Mouse (Mus musculus): ENCODE measurements around the gene Fam25c. TPM values are rescaled to one million over a fixed set of nuclear protein-coding genes. Genes with fewer than 3 reads are reported as not detected.

The Fam25c gene
- polyA plus RNA-seq, 2 experiments = 0.28 TPM; not detected in 1

DNA sequence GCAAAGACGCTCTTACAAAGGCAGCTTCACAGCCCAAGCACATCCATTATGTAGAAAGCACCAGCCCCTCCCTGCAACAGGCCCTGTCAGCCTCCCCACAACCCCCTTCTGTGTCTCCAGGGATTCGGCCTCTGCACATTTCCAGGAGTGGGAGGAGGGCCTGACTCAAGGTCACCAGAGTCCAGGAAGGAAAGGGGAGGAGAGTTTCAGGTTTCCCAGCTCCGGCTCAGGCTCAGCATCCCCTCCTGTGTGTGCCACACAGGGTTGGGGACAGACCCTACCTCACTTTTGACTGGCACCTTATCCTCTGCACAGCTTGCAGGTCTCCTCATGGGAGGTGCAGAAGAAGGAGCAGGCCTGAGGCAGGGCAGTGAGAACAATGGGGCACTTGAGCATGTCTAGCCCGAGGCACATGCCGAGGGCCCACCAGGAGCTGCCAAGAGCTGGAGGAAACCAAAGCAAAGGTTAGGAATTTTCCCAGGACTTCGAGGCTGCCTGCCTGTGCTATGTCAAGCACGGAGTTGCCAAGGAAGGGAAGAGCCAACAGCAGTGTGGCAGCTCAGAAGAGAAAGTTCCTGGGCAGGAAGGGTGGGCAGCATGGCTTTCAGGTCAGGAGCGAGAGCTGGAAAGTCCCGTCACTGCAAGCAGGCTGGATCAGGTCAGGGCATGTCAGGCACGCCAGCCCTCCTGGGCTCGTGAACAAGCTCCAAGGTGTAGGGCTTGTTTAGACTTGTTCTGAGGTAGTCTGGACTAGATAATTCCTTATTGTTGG, 23.5 kb upstream of the Fam25c start:
- Histone ChIP-seq H3K9me3 (ENCODE audit: control insufficient read depth, low read length) (no peaks in the 10 kb centered on the region), H3K4me1 (replicated peaks; ENCODE audit: control insufficient read depth in 2 of 2, insufficient read depth in 2 of 2, low read length in 1 of 2) (no peaks in the 10 kb centered on the region), H3K27ac (no peak overlapping the region), H3K36me3 (replicated peaks; ENCODE audit: control insufficient read depth, insufficient read depth, low read depth) (no peaks in the 10 kb centered on the region), H3K9ac (replicated peaks) (no peak overlapping the region), H3K4me3 (ENCODE audit: insufficient read depth in 1 of 2, low read depth in 2 of 2, low read length in 2 of 2) (no peak overlapping the region), H3K4me2 (ENCODE audit: low read depth) (no peak overlapping the region), H3K27me3 (ENCODE audit: control insufficient read depth, insufficient read depth, low read length) (no peaks in the 10 kb centered on the region)
- WGBS (ENCODE audit: insufficient replicate concordance) = 51% methylated on average over 11 of the region's 11 CpGs
- ATAC-seq (ENCODE audit: insufficient read depth) = no peak
- no peak for DNase-seq (ENCODE audit: low read depth in 3 of 3, low spot score in 3 of 3)
- no peak for TF ChIP-seq EP300 (IDR thresholded peaks at IDR 0.05; ENCODE audit: low read depth)
- TF ChIP-seq CTCF (IDR thresholded peaks at IDR 0.05; ENCODE audit: low read depth) = no peak

DNA sequence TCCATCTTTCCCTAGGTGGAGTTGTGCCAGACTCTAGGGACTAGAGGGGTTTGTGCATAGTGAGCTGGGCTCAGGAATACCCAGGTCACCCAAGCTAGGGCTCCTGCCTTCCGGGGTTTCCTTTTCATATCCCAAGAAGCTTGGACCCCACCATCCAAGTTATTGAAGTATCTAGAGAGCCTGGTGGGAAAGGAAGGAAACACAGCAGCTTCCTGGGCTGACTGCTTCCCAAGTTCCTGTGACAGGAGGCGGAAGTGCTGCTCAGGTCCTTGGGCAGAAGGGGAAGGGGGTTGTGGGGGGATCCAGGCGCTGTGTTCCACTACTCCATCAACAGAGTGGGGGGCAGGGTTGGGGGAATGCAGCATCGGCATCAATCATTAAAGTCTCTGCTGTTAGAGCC, 21.9 kb upstream of the Fam25c start:
- WGBS (ENCODE audit: insufficient replicate concordance) = 47% methylated on average over 4 of the region's 4 CpGs
- Histone ChIP-seq H3K4me1 (replicated peaks; ENCODE audit: control insufficient read depth in 2 of 2, insufficient read depth in 2 of 2, low read length in 1 of 2) (no peaks in the 10 kb centered on the region), H3K36me3 (replicated peaks; ENCODE audit: control insufficient read depth, insufficient read depth, low read depth) (no peaks in the 10 kb centered on the region), H3K9ac (replicated peaks) (no peak overlapping the region), H3K4me3 (ENCODE audit: insufficient read depth in 1 of 2, low read depth in 2 of 2, low read length in 2 of 2) (no peak overlapping the region), H3K27me3 (ENCODE audit: control insufficient read depth, insufficient read depth, low read length) (no peaks in the 10 kb centered on the region), H3K9me3 (ENCODE audit: control insufficient read depth, low read length) (no peaks in the 10 kb centered on the region), H3K4me2 (ENCODE audit: low read depth) (no peak overlapping the region), H3K27ac (no peak overlapping the region)
- DNase-seq (ENCODE audit: low read depth in 3 of 3, low spot score in 3 of 3) = no peak
- no peak for ATAC-seq (ENCODE audit: insufficient read depth)
- TF ChIP-seq CTCF (IDR thresholded peaks at IDR 0.05; ENCODE audit: low read depth) = no peak
- no peak for TF ChIP-seq EP300 (IDR thresholded peaks at IDR 0.05; ENCODE audit: low read depth)

DNA sequence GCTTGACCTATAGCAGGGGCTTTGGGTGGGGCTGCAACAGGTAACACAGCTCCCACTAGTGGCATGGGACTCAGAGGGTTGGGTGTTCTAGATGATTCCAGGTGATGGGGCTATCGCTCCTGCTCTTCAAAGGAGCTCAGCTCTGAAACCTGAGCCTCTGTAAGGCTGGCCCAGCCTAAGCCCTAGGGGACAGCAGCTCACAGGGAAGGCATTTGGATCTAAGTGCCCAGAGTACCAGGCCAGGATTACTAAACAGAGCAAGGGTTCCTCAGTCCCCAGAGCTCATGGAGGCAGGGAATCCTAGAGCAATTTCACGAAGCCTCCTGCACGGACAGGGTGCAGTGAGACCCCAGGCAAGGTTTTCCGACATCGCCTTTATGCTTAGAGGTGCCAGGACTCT, 20.7 kb upstream of the Fam25c start:
- Histone ChIP-seq H3K36me3 (replicated peaks; ENCODE audit: control insufficient read depth, insufficient read depth, low read depth) (no peaks in the 10 kb centered on the region), H3K4me2 (ENCODE audit: low read depth) (no peak overlapping the region), H3K9me3 (ENCODE audit: control insufficient read depth, low read length) (no peaks in the 10 kb centered on the region), H3K4me1 (replicated peaks; ENCODE audit: control insufficient read depth in 2 of 2, insufficient read depth in 2 of 2, low read length in 1 of 2) (no peaks in the 10 kb centered on the region), H3K27me3 (ENCODE audit: control insufficient read depth, insufficient read depth, low read length) (no peaks in the 10 kb centered on the region), H3K4me3 (ENCODE audit: insufficient read depth in 1 of 2, low read depth in 2 of 2, low read length in 2 of 2) (peak overlapping the region in 1 of 2 experiments; percentile 4; a peak in 2 of 4 replicates), H3K9ac (replicated peaks) (no peak overlapping the region), H3K27ac (no peak overlapping the region)
- no peak for ATAC-seq (ENCODE audit: insufficient read depth)
- 67% methylated on average over 5 of the region's 5 CpGs for WGBS (ENCODE audit: insufficient replicate concordance)
- TF ChIP-seq EP300 (IDR thresholded peaks at IDR 0.05; ENCODE audit: low read depth) (no peak), CTCF (IDR thresholded peaks at IDR 0.05; ENCODE audit: low read depth) (no peak)
- DNase-seq (ENCODE audit: low read depth in 3 of 3, low spot score in 3 of 3) = no peak

DNA sequence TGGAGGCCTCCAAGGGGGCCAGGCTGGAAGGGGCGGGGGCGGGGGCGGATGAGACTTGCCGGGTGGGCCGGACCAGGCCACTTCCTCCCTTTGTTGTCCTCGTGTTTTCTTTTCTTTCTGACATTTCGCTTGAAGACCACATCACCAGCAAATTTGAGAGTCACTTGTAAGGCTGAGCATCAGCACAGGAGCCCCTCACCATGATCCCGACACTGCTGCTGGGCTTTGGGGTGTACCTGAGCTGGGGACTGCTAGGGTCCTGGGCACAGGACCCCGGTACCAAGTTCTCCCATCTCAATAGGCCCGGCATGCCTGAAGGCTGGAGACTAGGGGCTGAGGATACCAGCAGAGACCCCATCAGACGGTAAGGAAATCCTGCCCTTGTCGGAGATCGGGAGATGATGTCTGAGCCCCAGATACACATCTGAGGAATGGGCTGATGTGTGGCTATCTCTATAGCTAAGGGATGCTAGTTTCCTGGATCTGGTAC, 20.2 kb upstream of the Fam25c start, which contains the start of gene Mmrn2:
Gene Mmrn2 (plus strand): TSS at position 51 of the 490 bp plus-strand sequence.
- H3K9me3 ChIP-seq (ENCODE audit: control insufficient read depth, low read length) = no peaks in the 10 kb centered on the region
- H3K4me3 ChIP-seq (ENCODE audit: insufficient read depth in 1 of 2, low read depth in 2 of 2, low read length in 2 of 2) = peak within 1 kb of the TSS in 1 of 2 experiments; percentile 4; a peak in 2 of 4 replicates
- no peak for TF ChIP-seq EP300 (IDR thresholded peaks at IDR 0.05; ENCODE audit: low read depth)
- no peak for TF ChIP-seq CTCF (IDR thresholded peaks at IDR 0.05; ENCODE audit: low read depth)
- H3K9ac ChIP-seq (replicated peaks) = no peak within 1 kb of the TSS
- H3K27ac ChIP-seq = no peak within 1 kb of the TSS
- DNase-seq (ENCODE audit: low read depth in 3 of 3, low spot score in 3 of 3) = no peak
- H3K36me3 ChIP-seq (replicated peaks; ENCODE audit: control insufficient read depth, insufficient read depth, low read depth) = no peaks in the 10 kb centered on the region
- no peaks in the 10 kb centered on the region for H3K27me3 ChIP-seq (ENCODE audit: control insufficient read depth, insufficient read depth, low read length)
- H3K4me1 ChIP-seq (replicated peaks; ENCODE audit: control insufficient read depth in 2 of 2, insufficient read depth in 2 of 2, low read length in 1 of 2) = no peaks in the 10 kb centered on the region
- H3K4me2 ChIP-seq (ENCODE audit: low read depth) = no peak within 1 kb of the TSS
- WGBS (ENCODE audit: insufficient replicate concordance) = 32% methylated on average over 13 of the region's 13 CpGs
- no peak for ATAC-seq (ENCODE audit: insufficient read depth)

DNA sequence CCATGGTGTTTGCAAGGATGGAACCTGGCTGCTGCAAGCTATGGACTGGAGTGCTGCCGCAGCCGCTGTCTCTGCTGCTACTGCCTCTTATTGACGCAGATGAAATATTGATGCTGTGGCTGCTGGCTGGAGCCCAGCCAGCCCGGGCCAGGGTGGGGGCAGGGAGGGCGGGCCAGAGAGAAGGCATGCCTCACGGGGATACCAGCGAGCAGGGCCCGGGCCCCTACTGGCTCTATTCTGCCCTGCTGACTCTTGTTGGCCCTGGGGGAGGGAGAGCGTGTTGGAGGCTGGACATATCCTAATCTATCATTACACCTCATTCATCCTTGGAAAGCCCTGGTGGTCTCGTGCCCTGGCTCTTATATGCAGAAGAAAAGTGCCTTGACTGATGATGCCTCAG, 19.3 kb upstream of the Fam25c start, which contains the start of gene Sncg:
Gene Sncg (minus strand): TSS at position 213 of the 400 bp plus-strand sequence.
- Histone ChIP-seq H3K36me3 (replicated peaks; ENCODE audit: control insufficient read depth, insufficient read depth, low read depth) (no peaks in the 10 kb centered on the region), H3K4me3 (ENCODE audit: insufficient read depth in 1 of 2, low read depth in 2 of 2, low read length in 2 of 2) (no peak within 1 kb of the TSS), H3K27me3 (ENCODE audit: control insufficient read depth, insufficient read depth, low read length) (no peaks in the 10 kb centered on the region), H3K27ac (no peak within 1 kb of the TSS), H3K4me2 (ENCODE audit: low read depth) (no peak within 1 kb of the TSS), H3K9me3 (ENCODE audit: control insufficient read depth, low read length) (no peaks in the 10 kb centered on the region), H3K4me1 (replicated peaks; ENCODE audit: control insufficient read depth in 2 of 2, insufficient read depth in 2 of 2, low read length in 1 of 2) (no peaks in the 10 kb centered on the region), H3K9ac (replicated peaks) (no peak within 1 kb of the TSS)
- WGBS (ENCODE audit: insufficient replicate concordance) = 35% methylated on average over 10 of the region's 10 CpGs
- ATAC-seq (ENCODE audit: insufficient read depth) (no peak), DNase-seq (ENCODE audit: low read depth in 3 of 3, low spot score in 3 of 3) (no peak)
- TF ChIP-seq CTCF (IDR thresholded peaks at IDR 0.05; ENCODE audit: low read depth) (no peak), EP300 (IDR thresholded peaks at IDR 0.05; ENCODE audit: low read depth) (no peak)

All from liver, embryonic 14.5 days (tissue).